Mouse (Mus musculus) c-Kit-positive CD71-positive TER-119-negative erythroid progenitor cells, embryonic 14.5 days (primary cell): ENCODE measurements around the gene Utrn.

Source experiments
- DNase-seq: peaks from one replicate; pipeline ENCODE4 v3.0.0-alpha.2; 2013; ENCODE audit warnings: low read depth

Utrn gene

DNA sequence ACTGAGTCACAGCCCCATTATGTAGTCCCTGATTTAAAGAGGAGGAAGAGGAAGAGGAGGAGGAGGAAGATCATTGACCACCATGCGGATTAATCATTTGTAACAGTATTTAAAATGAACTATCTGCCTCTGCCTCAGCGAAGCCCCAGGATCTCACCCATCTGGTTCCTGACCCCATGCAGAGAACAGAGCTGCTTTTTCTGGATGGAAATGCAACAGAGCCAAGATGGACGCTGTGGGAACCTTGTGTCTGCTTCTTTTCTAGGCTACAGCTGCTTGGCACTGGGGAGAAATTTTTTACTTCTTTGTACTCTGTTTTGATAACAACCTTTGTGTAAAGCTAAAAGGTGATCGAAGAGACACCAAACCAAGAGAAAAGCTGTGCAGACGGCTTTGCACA lies 137.7 kb downstream of the Utrn start:
- no peak for DNase-seq

DNA sequence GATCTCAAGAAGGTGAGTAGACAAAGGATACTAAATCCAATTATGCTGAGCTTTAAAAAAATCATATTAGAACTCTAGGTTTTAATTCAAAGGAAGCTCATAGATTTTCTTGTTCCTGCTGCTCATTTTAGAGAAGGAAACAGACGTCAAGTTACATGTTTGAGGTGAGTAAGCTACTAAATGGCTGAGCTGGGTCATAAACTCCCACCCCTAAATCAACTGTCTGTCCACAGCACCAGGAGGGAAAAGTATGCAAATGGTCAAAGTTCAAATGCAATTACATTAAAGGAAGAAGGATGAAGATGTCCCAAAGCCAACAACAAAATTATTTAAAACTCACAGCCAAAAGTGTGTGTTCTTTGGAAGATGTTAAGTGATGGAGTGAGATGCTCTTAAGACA lies 139.5 kb downstream of the Utrn start:
- no peak for DNase-seq

DNA sequence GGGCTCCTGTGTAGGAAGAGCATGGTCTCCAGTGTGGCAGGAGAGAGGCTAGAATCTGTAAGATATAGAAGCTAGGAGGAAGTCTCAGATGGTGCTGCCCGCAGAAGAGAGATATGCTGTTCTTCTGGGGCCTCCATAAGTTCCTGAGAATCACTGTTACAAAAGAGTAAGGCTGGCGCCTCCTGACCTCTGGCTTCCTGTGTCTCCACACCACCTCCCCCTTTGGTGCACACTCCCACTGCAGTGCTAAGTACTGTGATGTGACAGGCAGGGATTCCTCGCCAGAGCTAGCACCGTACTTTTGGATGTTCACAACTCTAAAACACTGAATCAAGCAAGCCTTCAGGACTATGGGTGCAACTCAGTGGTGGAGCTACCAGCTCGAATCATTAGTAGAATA lies 140.1 kb downstream of the Utrn start:
- DNase-seq, result no peak

DNA sequence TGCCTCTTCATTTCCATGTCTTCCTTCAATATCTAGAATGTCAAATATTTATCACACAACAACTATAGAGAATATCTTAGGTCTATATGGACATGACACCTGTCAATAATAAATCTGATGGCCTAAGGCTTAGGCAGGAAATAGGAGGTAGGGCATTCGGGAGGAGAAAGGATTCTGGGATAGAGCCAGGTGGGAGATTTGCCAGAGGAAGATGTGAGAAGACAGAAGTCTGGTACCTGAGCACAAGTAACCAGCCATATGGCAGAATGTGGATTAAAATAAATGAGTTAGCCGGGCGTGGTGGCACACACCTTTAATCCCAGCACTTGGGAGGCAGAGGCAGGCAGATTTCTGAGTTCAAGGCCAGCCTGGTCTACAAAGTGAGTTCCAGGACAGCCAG lies 141.3 kb downstream of the Utrn start:
- no peak for DNase-seq

DNA sequence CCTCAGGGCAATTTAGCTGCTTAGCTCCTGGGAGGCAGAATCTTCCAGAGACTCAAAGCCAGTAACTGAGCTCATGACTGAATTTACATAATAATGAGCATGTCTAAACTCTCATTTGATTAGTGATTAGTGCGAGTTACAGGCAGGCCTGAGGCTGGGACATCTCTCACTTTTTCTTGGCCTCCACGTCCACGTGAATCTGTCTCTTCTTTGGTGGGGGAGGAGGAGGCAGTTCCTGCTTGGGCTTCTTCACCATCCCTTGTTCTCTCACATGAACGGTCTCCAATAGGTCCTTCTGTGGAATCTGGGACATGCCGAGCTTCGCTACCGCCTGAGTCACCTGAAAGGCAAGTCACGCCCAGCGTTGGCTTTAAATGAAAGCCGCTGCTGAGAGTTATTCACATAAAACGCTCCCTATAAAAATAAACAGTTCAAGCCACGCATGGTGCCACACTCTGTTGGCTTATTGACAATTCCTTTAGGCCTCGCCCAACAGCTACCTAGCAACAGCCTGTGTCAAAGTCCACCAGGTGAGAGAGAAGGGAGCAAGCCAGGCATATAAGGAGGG lies 143.0 kb downstream of the Utrn start:
- no peak for DNase-seq

DNA sequence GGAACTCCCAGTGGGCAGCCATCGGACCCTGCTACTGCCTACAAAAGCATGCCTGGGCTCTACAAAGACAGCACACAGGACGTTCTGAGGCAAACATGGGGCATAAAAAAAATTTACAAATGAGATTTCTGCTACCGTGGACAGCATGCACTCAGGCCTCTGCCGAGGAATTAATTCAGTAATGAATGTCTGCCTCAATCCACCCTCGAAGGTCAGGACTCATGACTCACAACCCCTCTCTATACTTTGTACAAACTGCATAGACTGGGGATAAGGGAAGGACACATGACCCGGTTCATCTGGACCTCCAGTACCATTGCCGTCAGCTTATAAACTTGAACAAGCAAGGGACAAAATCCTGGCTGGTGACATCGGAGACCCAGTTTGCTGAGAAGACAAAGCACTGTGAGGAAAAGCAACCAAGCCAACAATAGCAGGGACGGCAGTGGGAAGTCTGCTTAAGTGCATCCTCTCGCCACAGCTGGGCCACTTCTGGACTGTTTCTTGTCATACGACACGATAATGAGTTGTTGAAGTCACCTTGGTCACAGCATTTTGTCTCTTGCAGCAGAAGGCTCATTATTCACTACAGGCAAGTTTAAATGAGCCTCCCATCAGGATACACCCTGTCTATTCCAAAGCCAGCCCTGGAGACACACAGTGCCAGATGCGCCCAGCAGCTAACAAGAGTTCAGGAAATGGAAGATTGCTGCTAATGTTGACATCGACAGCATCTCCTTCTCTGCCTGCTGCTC lies 144.7 kb downstream of the Utrn start:
- DNase-seq, result no peak

DNA sequence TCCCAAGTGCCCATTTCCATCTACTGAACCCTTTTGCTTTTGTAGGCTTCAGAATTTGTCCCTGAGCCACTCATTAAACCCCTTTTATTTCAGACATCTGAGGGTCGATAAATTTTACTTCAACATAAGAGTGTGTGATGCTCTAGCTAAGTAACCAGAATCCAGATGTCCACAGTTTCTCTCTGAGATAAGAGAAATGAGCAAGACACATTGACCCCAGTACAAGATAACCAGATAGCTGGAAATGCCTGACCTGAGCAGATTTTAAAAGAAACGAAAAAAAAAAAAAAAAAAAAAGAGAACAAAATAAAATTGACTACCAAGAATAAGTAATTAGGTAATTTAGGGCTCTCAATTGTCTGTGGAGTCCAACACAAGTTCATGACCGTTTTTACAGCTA lies 145.9 kb downstream of the Utrn start:
- peak; percentile 16 for DNase-seq

DNA sequence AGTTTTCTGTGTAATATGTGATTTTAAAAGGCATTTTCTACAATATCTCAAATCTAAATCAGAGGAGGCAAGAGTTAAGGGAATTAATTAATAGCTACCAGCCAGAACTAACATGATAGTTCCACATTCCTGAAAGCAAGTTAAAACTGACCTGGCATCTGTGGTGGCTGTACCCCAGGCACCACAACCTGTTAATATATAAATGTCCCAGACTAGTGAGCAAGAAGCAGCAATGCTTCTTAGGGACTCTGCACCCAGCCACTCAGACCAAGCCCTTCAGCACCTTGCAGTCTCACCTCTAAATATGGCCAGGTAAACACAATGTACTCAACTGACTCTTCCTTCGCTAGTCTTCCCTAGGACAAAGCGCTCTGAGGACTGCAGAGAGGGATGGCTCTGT lies 147.1 kb downstream of the Utrn start:
- no peak for DNase-seq

DNA sequence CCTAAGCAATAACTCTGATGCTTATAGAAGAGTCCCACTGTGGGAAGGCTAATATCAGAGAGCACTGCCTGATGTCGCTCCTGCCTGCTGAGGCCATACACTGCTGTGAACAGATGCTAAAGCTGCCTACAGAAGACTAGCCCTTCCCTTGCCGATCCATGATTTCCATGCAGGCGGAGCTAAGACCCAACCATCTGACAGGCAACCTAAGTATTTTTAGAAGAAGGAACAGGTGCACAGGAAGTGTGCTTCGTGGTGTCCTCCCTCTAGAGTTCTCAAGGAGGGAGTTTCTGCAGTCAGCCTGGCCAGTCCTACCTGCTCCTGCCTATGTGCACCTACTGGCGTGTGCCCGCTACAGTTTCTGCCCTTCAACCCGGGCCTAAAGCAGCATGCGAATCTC lies 150.8 kb downstream of the Utrn start:
- DNase-seq, result no peak

DNA sequence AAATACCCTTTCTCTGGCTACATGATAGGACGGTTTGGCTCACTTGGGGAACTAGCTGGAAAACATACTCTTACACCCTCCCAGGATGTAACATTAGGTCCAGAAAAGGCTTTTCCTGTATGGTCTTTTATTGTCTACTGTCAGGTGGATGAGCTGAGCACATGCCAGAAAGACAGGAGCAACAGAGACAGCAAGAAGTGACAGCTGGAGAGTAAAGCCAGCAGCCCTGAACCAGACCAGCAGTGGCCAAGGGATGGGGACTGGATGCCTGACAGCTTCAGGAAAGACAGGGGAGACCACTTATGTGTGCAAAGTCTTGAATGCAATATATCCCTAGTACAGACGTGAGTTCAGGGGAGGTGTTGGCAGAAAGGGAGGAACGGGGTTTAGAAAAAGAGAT lies 151.8 kb downstream of the Utrn start:
- DNase-seq, result no peak

DNA sequence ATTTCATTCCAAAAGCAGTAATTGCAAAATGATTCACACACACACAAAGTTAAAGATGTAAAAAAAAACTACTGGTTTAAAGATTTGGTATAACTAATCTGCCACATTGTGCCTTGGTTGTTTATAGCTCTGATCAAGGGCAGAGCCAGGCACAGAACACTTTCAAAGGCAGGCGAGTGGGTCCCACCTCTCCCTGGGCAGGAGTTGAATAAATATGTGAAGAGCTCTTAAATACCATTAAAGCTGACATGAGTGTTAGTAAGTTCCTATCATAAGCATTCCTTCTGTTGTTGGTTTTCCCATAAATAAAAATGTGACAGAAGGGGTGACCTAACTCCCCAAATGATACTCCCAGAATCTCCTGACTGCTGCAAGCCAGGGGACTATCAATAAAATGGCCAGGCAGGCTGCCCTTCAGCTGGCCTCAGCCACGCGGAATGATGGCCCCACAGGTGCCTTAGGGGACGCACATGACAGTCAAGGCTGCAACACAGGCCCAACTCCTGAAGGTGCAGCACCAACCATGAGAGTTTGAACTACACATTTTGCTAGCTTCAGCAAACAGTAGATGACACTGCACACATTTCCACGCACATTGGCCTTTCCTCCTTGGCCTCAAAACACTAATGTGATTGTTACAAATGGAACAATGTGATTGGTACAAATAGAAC lies 152.4 kb downstream of the Utrn start:
- DNase-seq, result no peak

DNA sequence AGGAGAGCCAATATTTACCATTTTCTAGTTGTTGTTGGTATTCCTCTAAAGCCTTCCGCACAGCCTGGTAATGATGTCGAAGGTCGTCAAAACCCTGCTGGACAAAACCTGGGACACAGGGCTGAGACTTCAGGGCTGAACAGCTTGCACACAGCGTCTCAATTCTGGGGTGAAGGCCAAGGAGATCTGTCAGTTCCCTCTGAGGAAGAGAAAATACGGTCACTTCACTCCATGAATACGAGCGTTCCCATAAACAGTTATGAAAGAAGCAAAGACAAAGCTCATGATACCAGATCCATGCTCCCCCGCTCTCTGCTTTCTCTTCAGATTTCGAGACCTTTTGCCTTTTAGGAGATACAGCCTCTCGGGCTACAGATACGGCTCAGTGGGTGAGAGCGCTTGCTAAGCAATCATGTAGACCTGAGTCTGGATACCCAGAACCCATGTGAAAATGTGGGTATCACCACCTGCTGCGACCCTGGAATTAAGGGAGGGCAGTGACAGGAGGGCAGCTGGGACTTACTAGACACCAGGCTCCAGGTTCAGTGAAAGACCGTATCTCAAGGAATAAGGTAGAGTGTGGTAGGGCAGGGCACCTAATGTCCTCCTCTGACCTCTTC lies 155.8 kb downstream of the Utrn start:
- DNase-seq, result no peak

DNA sequence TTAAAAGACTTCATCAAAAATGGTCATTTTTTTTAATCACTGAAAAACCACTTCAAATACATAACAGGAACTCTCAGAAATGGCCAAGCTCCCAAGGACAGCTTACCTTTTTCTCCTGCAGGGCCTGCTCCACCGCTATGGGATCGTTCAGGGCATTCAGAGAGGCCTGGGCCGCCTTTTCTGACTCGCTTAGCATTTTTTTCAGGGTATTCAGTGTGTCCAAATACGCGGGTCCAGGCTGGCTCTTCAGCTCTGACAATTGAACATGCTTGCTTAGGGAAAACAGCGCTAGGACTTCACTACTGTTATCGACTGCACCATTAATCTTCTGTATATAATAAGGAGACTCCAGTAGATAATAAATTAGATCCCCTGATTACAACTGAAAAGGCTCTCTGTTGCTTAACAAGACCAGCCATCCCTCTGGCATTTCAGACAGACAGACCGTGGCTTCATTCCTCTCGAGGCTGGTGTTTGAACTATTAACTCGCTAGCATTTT lies 157.8 kb downstream of the Utrn start:
- DNase-seq, result no peak

DNA sequence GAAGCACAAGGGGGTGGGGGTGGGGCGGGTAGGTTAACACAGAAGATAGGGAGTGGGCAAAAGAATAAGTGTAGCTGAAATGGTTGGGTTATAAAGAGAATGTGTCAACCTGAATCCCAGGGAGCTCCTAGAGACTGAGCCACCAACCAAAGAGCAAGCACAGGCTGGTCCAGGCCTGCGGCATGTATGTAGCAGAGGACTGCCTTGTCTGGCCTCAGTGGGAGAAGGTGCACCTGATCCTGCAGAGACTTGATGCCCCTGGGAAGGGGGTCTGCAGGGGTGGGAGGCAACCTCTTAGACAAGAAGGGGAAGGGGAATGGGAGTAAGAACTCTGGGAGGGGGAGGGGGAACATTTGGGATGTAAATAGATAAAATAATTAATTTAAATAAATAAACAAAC lies 162.6 kb downstream of the Utrn start:
- no peak for DNase-seq

DNA sequence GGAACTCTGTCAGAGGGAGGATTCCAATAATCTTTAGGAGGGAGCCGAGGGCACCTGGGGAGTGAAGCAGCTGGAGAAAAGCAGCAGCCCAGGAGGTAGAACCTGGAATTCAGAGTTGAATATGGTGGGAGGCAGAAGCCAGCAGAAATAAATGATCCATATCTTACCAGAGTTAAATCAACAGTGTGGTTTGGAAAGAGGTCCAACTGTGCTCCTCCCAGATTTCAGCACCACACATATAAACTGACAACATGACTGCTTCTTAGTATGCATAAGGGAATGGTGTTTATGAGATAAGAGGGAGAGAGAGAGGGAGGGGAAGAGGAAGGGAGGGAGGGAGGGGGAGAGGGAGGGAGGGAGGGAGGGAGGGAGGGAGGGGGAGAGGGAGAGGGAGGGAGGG lies 163.2 kb downstream of the Utrn start:
- DNase-seq, result no peak

DNA sequence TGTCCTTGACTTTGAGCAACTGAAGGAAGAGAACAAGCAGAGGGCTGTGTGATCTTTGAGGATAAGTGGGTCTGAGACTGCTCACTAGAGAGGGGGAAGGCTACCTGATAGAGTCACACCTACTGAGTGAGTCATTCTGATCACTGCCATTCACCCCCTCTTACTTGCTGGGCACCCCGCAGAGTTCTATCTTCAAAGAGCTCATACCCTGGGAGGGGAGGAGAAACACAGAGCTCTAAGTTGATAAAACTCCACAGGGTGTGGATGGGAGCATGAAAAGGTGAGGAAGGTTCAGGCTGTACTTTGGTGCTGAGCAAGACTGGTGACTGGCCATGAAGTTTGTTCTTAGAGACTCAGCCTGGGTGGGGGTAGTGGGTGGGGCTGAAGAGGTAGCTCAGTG lies 164.9 kb downstream of the Utrn start:
- no peak for DNase-seq

DNA sequence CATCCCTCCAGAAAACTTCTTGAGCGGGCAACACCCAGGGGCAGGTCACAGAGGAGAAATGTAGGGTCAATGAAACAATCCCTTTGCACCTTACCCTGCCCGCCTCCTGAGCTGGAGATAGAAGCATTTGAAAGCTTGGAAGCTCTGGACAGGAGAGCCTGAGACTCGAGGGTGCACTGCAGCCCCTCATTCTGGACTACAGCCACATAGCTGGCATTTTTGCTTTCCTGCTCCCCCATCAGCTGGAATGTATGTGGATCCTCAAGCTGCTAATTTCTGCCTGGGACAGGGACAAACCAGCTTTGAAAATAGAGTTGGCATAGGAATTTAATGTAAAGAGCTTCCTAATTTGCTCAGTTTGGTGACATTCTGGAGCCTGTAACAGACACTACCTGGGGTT lies 165.6 kb downstream of the Utrn start:
- DNase-seq, result no peak

DNA sequence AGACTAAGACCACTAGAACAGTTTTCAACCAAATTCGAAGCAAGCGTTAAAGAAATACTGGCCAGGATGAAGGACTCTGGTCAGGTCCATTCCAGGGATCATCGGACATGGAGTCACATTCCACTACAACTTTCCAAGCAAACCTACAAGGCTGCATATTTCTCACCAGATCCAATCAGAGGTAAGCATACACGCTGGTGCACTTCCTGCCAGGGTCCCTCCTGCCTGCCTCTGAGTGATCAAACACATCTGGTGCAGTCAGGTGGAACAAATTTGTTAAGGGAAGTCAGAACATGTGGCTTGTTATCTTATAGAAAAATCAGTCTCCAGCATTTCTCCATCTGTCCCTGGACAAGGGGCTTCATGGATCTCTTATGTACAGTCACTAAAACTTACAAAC lies 167.0 kb downstream of the Utrn start:
- DNase-seq, result no peak

DNA sequence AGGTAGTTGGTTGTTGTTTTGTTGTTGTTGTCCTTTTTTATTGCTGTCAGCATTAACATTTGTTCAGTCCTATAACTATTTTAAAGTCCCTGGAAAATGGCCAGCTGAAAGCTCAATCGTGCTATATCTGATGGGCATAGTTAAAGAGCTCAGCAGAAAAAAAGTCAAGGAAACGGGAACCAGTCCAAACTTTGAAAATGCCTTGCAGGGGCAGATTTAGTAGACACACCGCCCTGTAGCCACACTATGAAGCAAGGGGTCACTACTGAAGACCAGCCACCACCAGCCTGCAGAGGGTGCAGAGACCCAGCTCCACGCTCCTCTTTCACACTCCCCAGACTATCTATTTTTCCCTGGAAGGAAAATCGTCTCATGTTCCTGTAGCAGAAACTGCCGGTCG lies 167.5 kb downstream of the Utrn start:
- no peak for DNase-seq

DNA sequence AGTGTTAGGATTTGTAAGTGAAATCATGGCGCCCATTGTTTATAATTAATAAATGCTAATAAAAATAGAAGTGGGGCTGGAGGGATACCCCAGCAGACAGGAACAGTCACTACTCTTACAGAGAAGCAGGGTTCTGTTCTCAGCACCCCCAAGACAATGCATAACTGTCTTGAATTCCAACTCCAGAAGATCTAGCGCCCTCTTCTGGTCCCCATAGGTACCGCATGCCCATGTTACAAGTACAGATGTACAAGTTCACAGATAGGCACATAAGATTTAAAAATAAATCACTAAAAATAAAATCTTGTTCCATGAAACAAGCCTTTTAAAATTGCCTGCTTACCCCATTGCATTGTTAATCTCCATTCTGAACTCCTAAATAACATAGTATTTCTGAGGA lies 168.6 kb downstream of the Utrn start:
- DNase-seq, result no peak

DNA sequence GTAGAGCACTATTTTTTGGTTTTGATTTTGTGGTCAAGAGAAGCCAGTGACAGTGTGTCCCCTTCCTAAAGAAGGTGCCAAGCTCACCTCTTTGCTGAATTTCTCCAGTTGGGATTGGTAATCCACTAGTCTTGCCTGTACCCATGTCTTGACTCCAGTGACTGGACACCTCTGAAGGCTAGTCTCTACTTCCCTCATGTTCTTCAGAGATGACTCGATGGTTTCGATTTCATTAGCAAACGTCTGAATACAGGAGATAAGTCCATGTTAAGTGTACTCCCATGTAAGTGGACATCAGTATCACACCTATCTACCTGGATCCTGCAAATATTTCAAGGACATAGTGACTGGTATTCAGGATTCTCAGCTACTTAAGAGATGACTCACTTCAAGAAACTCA lies 171.3 kb downstream of the Utrn start:
- no peak for DNase-seq

DNA sequence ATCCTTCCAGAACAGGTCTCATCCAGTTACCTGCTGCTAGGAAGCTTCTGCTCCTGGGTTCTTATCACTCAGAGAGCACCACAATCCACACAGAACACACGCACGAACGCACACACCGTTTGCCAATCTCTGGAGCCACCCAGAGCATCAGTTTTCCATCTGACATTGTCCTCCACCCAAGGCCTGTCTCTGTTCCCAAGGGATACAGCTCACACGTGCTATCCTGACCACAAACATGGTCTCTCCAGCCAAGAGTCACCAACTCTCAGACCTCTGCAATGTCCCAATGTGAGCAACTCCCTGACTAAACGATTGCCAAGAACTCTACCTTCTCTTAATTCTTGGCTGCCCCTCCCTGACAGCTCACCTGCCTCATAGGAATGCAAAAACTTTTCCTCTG lies 172.5 kb downstream of the Utrn start:
- no peak for DNase-seq

DNA sequence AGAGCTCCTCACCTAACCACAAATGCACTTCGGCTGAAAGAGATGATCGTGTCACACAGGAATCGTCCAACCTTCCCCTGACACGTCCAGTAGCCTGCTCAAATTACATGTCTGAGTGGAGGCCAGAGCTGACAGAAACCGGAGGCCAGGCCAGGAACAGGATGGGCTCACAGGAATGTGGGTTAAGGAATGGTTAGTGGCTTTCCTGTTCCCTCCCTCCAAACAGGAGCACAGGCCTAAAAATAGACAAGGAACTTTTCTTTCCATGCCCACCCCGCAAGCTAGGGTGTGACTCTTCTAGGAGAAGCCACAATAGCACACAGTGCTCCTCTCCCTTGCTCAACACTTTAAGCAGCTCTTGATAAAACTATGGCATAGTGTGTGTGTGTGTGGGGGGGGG lies 174.4 kb downstream of the Utrn start:
- DNase-seq, result no peak
